Mouse (Mus musculus) cerebellum, adult 11 months (tissue): ENCODE measurements around the gene Duoxa2.

Experiments
- DNase-seq: peaks from one replicate; pipeline ENCODE4 v3.0.0; 2022

Duoxa2 gene

GRCm38 (mm10) chr2:122298596-122299490, at the start of gene Duoxa2:
Duoxa2 (plus strand) TSS chr2:122298900.
- DNase-seq, result no peak

- DNase-seq, result no peak
These were observed 42.7 kb upstream of the Duoxa2 start for GRCm38 (mm10) chr2:122255997-122256396.

- DNase-seq, result no peak
These were observed 38.0 kb upstream of the Duoxa2 start for GRCm38 (mm10) chr2:122260729-122261128.

- no peak for DNase-seq
These were observed 34.0 kb upstream of the Duoxa2 start for GRCm38 (mm10) chr2:122264690-122265089.

GRCm38 (mm10) chr2:122266407-122267193, 32.1 kb upstream of the Duoxa2 start:
- DNase-seq, result no peak

GRCm38 (mm10) chr2:122278769-122279168, 19.9 kb upstream of the Duoxa2 start:
- no peak for DNase-seq

GRCm38 (mm10) chr2:122284091-122284490, 14.6 kb upstream of the Duoxa2 start:
- DNase-seq, result no peak

GRCm38 (mm10) chr2:122286137-122286536, 12.6 kb upstream of the Duoxa2 start:
- DNase-seq, result no peak

- DNase-seq, result no peak
These were observed 3.8 kb upstream of the Duoxa2 start for GRCm38 (mm10) chr2:122294916-122295315.

GRCm38 (mm10) chr2:122297271-122298095, 1.2 kb upstream of the Duoxa2 start:
- DNase-seq, result no peak

- no peak for DNase-seq
These were observed 602 bp upstream of the Duoxa2 start, which contains the start of gene Duox2 for GRCm38 (mm10) chr2:122298096-122298499. Duox2 (minus strand) TSS chr2:122298449.

- no peak for DNase-seq
These were observed 1.4 kb downstream of the Duoxa2 start for GRCm38 (mm10) chr2:122299911-122300655.

- DNase-seq, result no peak
These were observed 1.9 kb downstream of the Duoxa2 start for GRCm38 (mm10) chr2:122300656-122301020.

GRCm38 (mm10) chr2:122301081-122301920, 2.6 kb downstream of the Duoxa2 start:
- no peak for DNase-seq

- no peak for DNase-seq
These were observed 3.3 kb downstream of the Duoxa2 start for GRCm38 (mm10) chr2:122301921-122302573.

- DNase-seq, result peak; percentile 47
These were observed 4.0 kb downstream of the Duoxa2 start for GRCm38 (mm10) chr2:122302574-122303241.

- no peak for DNase-seq
These were observed 5.8 kb downstream of the Duoxa2 start for GRCm38 (mm10) chr2:122304544-122304943.

GRCm38 (mm10) chr2:122305097-122305892, 6.6 kb downstream of the Duoxa2 start:
- no peak for DNase-seq

- DNase-seq, result no peak
These were observed 7.5 kb downstream of the Duoxa2 start for GRCm38 (mm10) chr2:122306184-122306583.
